Mouse (Mus musculus) E14TG2a.4 (cell line): ENCODE data around the gene Pwwp2b.

Experiments
- H3K27me3 ChIP-seq: 2 replicates; pipeline ENCODE4 v1.6.1; 2014; ENCODE audit warnings: low read length, control low read depth; ENCODE audit not compliant: insufficient read depth
- H3K36me3 ChIP-seq: 2 replicates; pipeline ENCODE4 v1.6.1; 2014; ENCODE audit warnings: low read length, control low read depth; ENCODE audit not compliant: insufficient read depth
- H3K4me1 ChIP-seq: replicated peaks from 2 replicates; pipeline ENCODE4 v1.6.1; 2014; ENCODE audit warnings: low read depth, low read length, control low read depth
- H3K4me3 ChIP-seq: replicated peaks from 2 replicates; pipeline ENCODE4 v1.5.1; 2014; ENCODE audit warnings: mild to moderate bottlenecking, low read length
- H3K9me3 ChIP-seq: 2 replicates; pipeline ENCODE4 v1.6.1; 2014; ENCODE audit warnings: low read length, control low read depth
- CTCF ChIP-seq: conservative IDR thresholded peaks from 2 replicates; pipeline ENCODE4 v1.5.1; 2014; ENCODE audit warnings: low read length
- NANOG ChIP-seq: IDR thresholded peaks from 2 replicates; pipeline ENCODE4 v1.6.1; 2014; ENCODE audit warnings: borderline replicate concordance, low read length, mixed read lengths
- POU5F1 ChIP-seq: IDR thresholded peaks from 2 replicates; pipeline ENCODE4 v1.6.1; 2014; ENCODE audit warnings: low read length, borderline replicate concordance

Gene Pwwp2b

DNA sequence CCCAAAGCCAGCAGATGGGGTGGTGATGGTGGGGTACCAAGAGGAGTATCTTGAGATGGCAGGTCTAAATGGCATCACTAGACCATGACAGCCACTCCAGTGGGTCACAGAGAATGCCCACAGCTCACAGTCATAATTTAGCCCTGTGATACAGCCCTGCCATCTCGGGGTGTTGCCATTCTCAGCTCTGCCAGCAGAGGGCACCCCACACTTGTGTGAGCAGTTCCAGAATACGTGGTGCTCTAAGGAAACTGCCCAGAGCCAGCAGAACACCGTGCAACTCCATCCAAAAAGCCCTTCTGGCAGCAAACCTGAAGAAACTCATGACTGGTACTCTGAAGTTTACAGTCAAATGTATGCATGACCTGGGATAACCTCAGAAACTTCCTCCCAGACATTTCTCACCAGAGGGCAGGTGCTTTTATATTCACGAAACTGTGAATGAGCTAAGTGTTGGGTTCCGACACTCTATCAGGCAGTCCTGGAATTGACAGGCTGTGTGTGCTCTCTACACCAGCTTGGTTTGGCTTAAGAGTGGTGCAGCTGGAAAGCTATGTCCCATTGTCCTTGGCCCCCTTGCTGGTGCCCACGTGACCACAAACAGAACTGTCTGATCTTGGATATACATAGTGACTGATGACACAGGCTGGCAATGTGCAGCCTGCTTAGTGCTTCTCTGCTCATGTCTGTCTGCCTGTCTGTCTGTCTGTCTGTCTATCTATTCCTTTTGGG lies 55.2 kb downstream of the Pwwp2b start:
- Histone ChIP-seq H3K9me3 (no peaks in the 10 kb centered on the region), H3K4me3 (no peak overlapping the region), H3K36me3 (no peaks in the 10 kb centered on the region), H3K4me1 (peaks cover 43% of the 10 kb centered on the region), H3K27me3 (peaks cover 12% of the 10 kb centered on the region; the same call in 1 of the 2 replicates)
- peak; percentile 92 for TF ChIP-seq CTCF
- TF ChIP-seq POU5F1, result no peak

DNA sequence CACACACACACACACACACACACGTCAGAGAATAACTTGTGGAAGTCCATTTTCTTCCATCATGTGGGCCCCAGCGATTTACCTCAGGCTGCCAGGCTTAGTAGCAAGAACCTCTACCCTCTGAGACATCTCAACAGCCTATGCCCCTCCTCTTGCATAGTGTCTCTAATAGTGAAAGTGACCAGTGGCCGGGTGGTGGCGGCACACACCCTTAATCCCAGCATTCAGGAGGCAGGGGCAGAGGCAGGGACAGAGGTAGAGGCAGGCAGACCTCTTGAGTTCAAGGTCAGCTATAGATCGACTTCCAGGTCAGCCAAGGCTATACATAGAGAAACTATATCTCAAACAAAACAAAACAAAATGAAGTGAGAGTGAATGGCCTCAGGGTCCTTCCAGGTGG lies 56.0 kb downstream of the Pwwp2b start:
- Histone ChIP-seq H3K4me3 (no peak overlapping the region), H3K9me3 (no peaks in the 10 kb centered on the region), H3K4me1 (peaks cover 35% of the 10 kb centered on the region), H3K36me3 (no peaks in the 10 kb centered on the region), H3K27me3 (peaks cover 12% of the 10 kb centered on the region; the same call in 1 of the 2 replicates)
- TF ChIP-seq NANOG (no peak), POU5F1 (no peak), CTCF (no peak)

DNA sequence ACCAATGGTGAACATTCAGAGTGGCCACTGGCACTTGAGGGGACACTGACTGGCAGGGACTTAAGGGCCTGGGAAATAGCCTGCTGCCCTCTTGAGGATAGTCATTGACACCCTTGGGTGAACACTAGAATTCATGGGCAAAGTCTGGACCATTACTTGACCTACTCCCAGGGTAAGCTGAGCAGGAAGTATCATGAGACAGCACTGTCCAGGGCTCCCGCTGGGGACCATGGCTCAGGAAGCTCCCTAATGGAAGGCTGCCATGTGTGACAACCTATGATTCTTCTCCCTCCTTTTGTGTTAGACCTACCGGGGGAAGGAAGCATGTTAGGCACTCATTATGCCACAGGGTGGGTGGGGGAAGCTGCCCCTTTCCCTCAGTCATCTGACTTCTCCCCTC lies 58.8 kb downstream of the Pwwp2b start:
- no peak overlapping the region for H3K4me3 ChIP-seq
- peaks cover 23% of the 10 kb centered on the region for H3K27me3 ChIP-seq
- H3K4me1 ChIP-seq, result peaks cover 11% of the 10 kb centered on the region
- TF ChIP-seq NANOG, result no peak
- TF ChIP-seq POU5F1, result no peak
- TF ChIP-seq CTCF, result no peak
- H3K36me3 ChIP-seq, result no peaks in the 10 kb centered on the region
- H3K9me3 ChIP-seq, result no peaks in the 10 kb centered on the region

DNA sequence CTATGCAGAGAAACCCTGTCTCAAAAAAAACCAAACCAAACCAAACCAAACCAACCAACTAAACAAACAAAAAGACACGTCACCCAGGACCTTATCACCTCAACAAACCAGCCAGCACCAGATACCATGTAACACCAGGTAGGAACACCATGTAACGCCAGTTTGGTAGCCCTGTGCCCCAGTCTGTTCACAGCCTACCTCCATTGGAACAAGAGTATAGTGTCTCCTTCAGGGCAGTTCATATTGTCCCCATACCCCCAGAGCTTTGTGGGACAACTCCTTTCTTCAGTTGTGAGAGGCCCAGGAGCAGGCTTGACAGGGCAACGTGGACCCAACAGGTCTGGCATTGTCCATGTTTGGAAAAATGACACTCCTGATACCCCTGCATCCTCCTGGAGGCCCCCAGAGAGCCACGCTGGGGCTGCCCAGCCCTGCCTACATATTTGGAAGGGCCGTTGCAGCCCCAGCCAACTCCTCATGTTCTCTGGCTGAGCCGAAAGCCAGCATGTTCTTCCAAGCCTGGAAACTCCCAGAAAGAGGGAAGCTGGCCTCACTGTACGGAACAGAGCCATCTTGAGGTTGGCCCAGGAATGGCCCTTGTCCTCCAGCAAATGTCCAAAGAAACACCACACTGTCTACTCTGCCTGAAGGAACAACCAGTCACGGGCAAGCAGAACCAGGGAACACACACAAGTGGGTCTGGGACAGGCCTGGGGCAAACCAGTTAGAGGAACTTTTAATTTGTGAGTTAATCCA lies 60.0 kb downstream of the Pwwp2b start:
- Histone ChIP-seq H3K4me1 (no peaks in the 10 kb centered on the region), H3K9me3 (no peaks in the 10 kb centered on the region), H3K4me3 (no peak overlapping the region), H3K27me3 (peaks cover 29% of the 10 kb centered on the region), H3K36me3 (no peaks in the 10 kb centered on the region)
- TF ChIP-seq NANOG, result no peak
- TF ChIP-seq CTCF, result no peak
- no peak for TF ChIP-seq POU5F1

DNA sequence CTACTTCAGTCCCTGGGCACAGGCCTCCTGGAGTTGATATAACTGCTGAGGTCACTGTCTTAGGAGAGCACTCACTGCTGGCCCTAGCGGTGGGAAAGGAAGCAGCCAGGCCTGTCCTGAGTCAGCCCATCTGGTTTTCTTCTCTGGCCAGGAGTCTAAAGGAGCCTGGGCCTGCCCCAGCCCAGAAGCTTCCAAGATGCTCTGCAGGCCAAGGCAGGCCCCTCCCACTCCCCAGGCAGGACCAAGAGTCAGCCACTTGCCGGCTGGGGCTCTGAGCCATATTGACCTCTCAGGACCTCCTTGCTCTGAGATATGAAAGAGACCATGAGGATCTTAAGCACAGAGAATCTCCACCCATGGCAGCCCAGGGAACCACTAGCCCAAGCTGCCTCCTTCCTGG lies 60.8 kb downstream of the Pwwp2b start:
- no peak for TF ChIP-seq CTCF
- TF ChIP-seq POU5F1, result no peak
- no peak for TF ChIP-seq NANOG
- Histone ChIP-seq H3K9me3 (no peaks in the 10 kb centered on the region), H3K4me1 (no peaks in the 10 kb centered on the region), H3K4me3 (no peak overlapping the region), H3K27me3 (peaks cover 29% of the 10 kb centered on the region), H3K36me3 (no peaks in the 10 kb centered on the region)

DNA sequence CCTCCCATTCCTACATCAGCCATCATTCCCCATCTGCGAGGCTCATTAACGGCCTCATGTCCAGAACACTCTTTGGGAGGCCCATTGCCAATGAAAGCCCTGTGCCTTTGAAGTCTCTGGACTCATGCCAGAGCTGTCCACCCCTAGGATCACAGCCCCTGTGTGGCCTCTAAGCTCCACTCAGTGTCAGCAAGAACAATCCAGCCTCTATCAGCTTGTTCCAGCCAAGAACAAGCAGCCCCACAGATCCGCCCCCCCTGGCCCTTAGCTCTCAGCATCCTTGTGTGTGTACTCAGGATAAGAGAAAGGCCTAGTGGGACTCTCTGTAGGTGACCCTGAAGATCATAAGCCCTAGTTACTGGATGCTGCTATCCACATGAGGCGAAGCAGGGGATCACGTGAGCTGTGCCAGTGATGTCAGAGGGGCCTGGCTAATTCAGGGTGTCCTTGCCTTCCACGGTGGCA lies 62.2 kb downstream of the Pwwp2b start:
- H3K4me3 ChIP-seq, result no peak overlapping the region
- TF ChIP-seq CTCF (no peak), NANOG (no peak), POU5F1 (no peak)

DNA sequence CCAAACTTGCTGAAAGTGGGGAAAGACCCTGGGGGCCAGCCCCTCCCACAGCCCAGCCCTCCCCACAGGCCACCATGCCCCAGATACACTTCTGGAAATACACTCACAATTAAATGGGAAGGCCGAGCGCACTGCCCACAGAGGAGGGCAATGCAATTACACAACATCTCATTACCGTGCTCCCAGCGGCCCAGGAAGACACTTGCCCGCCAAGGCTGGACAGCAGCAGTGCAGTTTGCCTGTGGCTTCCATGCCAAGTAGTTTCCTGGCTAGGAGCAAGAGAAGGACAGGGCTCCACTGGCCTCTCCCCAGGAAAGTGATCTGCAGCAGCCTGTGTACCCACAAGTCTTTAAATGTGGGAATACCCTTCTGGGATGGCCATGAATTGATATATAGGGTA lies 64.4 kb downstream of the Pwwp2b start:
- H3K9me3 ChIP-seq, result no peaks in the 10 kb centered on the region
- H3K27me3 ChIP-seq, result peaks cover 17% of the 10 kb centered on the region
- H3K4me1 ChIP-seq, result no peaks in the 10 kb centered on the region
- TF ChIP-seq CTCF (no peak), NANOG (no peak), POU5F1 (no peak)
- H3K36me3 ChIP-seq, result no peaks in the 10 kb centered on the region
- no peak overlapping the region for H3K4me3 ChIP-seq

More for the DNA sequence above, 62.2 kb downstream of the Pwwp2b start:
- H3K4me1 ChIP-seq, result no peaks in the 10 kb centered on the region
- peaks cover 28% of the 10 kb centered on the region for H3K27me3 ChIP-seq
- H3K9me3 ChIP-seq, result no peaks in the 10 kb centered on the region
- no peaks in the 10 kb centered on the region for H3K36me3 ChIP-seq

DNA sequence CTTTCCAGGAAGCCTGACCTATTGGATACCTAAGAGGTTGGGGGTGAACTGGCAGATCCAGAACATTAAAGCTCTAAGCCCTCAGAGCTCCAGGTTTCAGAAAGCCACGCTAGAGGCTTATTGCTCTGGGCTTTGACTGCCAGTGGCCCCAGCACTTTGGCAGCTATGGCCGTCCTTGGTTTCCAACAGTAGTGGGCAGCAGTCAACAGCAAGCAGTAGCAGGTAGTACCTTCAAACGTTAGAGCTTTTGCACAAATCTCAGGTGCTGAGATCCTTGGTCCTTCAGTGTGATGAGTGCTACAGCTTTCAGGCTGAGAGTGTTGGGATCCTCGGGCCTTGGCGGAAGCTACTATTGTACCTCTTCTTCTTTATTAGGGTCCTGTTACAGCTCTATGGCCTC lies 65.1 kb downstream of the Pwwp2b start:
- Histone ChIP-seq H3K4me3 (no peak overlapping the region), H3K9me3 (no peaks in the 10 kb centered on the region), H3K36me3 (no peaks in the 10 kb centered on the region), H3K4me1 (peaks cover 7% of the 10 kb centered on the region), H3K27me3 (peaks cover 17% of the 10 kb centered on the region)
- no peak for TF ChIP-seq CTCF
- TF ChIP-seq NANOG, result no peak
- TF ChIP-seq POU5F1, result no peak

DNA sequence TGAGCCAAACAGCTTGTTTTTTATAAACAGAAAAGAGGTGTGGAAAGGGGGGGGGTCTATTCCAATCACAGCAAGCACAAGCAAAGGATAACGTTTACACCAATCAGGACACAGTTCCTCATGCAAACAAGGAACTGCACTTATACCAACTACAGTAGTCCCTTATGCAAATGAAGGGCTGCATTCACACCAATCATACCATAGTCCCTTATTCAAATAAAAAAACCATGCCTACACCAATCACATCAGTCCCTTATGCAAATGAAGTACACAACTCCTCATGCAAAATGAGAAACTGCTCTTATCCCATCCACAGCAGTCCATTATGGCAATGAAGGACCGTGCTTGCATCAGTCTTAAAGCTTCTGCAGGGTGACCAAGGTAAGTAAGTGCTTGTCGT lies 66.4 kb downstream of the Pwwp2b start:
- no peaks in the 10 kb centered on the region for H3K9me3 ChIP-seq
- H3K27me3 ChIP-seq, result peaks cover 17% of the 10 kb centered on the region
- H3K4me1 ChIP-seq, result peaks cover 7% of the 10 kb centered on the region
- H3K4me3 ChIP-seq, result no peak overlapping the region
- H3K36me3 ChIP-seq, result no peaks in the 10 kb centered on the region
- no peak for TF ChIP-seq CTCF
- TF ChIP-seq POU5F1, result no peak
- no peak for TF ChIP-seq NANOG
